Mouse (Mus musculus) lung, embryonic 14.5 days (tissue): ENCODE measurements at regions not wholly inside any gene's neighbourhood (a gene's known extent, or its start where the extent isn't known, plus 50 kb on each side); places are given as distances from the start of the nearest gene placed in this dataset.
A peak's percentile ranks its signal among the peaks of the same experiment; 100 is the strongest.

Source experiments
- ATAC-seq: fragments of 200-750 bp; cut with Nextera tagmentation; 2 replicates; pipeline ENCODE4 v1.8.0; 2017; ENCODE audit warnings: mild to moderate bottlenecking, moderate TSS enrichment, moderate library complexity; ENCODE audit not compliant: insufficient read depth
- DNase-seq: peaks from one replicate; pipeline ENCODE4 v3.0.0-alpha.2; 2015
- H3K27ac ChIP-seq: fragments of 300-500 bp; sonication (generic); 2 replicates; pipeline ENCODE4 v1.5.1; 2014; ENCODE audit warnings: low read depth, mild to moderate bottlenecking, moderate library complexity
- H3K27me3 ChIP-seq: fragments of 300-500 bp; sonication (generic); 2 replicates; pipeline ENCODE4 v1.6.1; 2014; ENCODE audit warnings: low read length, control low read depth; ENCODE audit not compliant: insufficient read depth
- H3K36me3 ChIP-seq: fragments of 300-500 bp; sonication (generic); 2 replicates; pipeline ENCODE4 v1.6.1; 2014; ENCODE audit warnings: control low read depth; ENCODE audit not compliant: insufficient read depth
- H3K4me1 ChIP-seq: fragments of 300-500 bp; sonication (generic); 2 replicates; pipeline ENCODE4 v1.6.1; 2014; ENCODE audit warnings: antibody characterized with exemption, control low read depth; ENCODE audit not compliant: insufficient read depth
- H3K4me2 ChIP-seq: fragments of 300-500 bp; sonication (generic); 2 replicates; pipeline ENCODE4 v1.6.1; 2014; ENCODE audit warnings: mild to moderate bottlenecking
- H3K4me3 ChIP-seq: fragments of 300-500 bp; sonication (generic); 2 replicates; pipeline ENCODE4 v1.5.1; 2014; ENCODE audit warnings: low read depth, low read length
- H3K9ac ChIP-seq: fragments of 300-500 bp; sonication (generic); 2 replicates; pipeline ENCODE4 v1.6.1; 2014
- H3K9me3 ChIP-seq: fragments of 300-500 bp; sonication (generic); 2 replicates; pipeline ENCODE4 v1.6.1; 2016; ENCODE audit warnings: low read depth, low read length, control low read depth
- CTCF ChIP-seq: IDR thresholded peaks from 2 replicates; pipeline ENCODE4 v1.5.1; 2016; ENCODE audit warnings: antibody characterized with exemption, low read depth
- WGBS: fragments of 180-500 bp; shearing (Covaris S2); extraction: QIAGEN DNeasy Blood & Tissue Kit; methylation state at CpG from one replicate; pipeline ENCODE4 v1.1.7; 2014; 5-methylcytosine and 5-hydroxymethylcytosine counted together

- Histone ChIP-seq H3K9me3 (no peaks in the 10 kb centered on the region), H3K36me3 (no peaks in the 10 kb centered on the region), H3K4me2 (no peak overlapping the region), H3K27me3 (no peaks in the 10 kb centered on the region), H3K27ac (no peak overlapping the region; the same call in 1 of the 2 replicates), H3K9ac (no peak overlapping the region), H3K4me3 (no peak overlapping the region), H3K4me1 (no peaks in the 10 kb centered on the region)
- WGBS: 55% methylated on average over 6 of the region's 6 CpGs
- peak; percentile 48 for DNase-seq
- 0 out of 2 replicates have a peak, but pooled peaks have one; percentile 11 for ATAC-seq
- TF ChIP-seq CTCF: no peak
Measured at GRCm38 (mm10) chr10:23610485-23610884, 176.6 kb downstream of the Rps12 start.

GRCm38 (mm10) chr10:23610046-23610445, 177.0 kb downstream of the Rps12 start:
- Histone ChIP-seq H3K36me3 (no peaks in the 10 kb centered on the region), H3K4me3 (no peak overlapping the region), H3K9me3 (no peaks in the 10 kb centered on the region), H3K27me3 (no peaks in the 10 kb centered on the region), H3K4me1 (no peaks in the 10 kb centered on the region), H3K27ac (no peak overlapping the region), H3K4me2 (no peak overlapping the region), H3K9ac (no peak overlapping the region)
- ATAC-seq (peak; percentile 17; the same call in 1 of the 2 replicates), DNase-seq (peak; percentile 70)
- WGBS: 40% methylated on average over 3 of the region's 3 CpGs
- TF ChIP-seq CTCF: no peak

- no peak for ATAC-seq
- Histone ChIP-seq H3K9ac (no peak overlapping the region), H3K9me3 (no peaks in the 10 kb centered on the region), H3K27me3 (no peaks in the 10 kb centered on the region), H3K4me3 (no peak overlapping the region), H3K27ac (no peak overlapping the region), H3K4me1 (no peaks in the 10 kb centered on the region), H3K36me3 (no peaks in the 10 kb centered on the region), H3K4me2 (no peak overlapping the region)
- 77% methylated on average over 18 of the region's 18 CpGs for WGBS
- no peak for TF ChIP-seq CTCF
- no peak for DNase-seq
Measured at GRCm38 (mm10) chr10:23609270-23609914, 177.7 kb downstream of the Rps12 start.

- WGBS: 20% methylated on average over 5 of the region's 5 CpGs
- H3K4me2 ChIP-seq: no peak overlapping the region
- DNase-seq: peak; percentile 66
- H3K27ac ChIP-seq: no peak overlapping the region
- H3K27me3 ChIP-seq: no peaks in the 10 kb centered on the region
- no peaks in the 10 kb centered on the region for H3K9me3 ChIP-seq
- no peak overlapping the region for H3K9ac ChIP-seq
- TF ChIP-seq CTCF: no peak
- H3K4me1 ChIP-seq: peaks cover 4% of the 10 kb centered on the region; the same call in 1 of the 2 replicates
- no peak overlapping the region for H3K4me3 ChIP-seq
- ATAC-seq: no peak
- H3K36me3 ChIP-seq: no peaks in the 10 kb centered on the region
Measured at GRCm38 (mm10) chr10:23600701-23601100, 186.4 kb downstream of the Rps12 start.

- WGBS: 52% methylated on average over 3 of the region's 3 CpGs
- DNase-seq (no peak), ATAC-seq (no peak)
- Histone ChIP-seq H3K36me3 (no peaks in the 10 kb centered on the region), H3K4me1 (peaks cover 4% of the 10 kb centered on the region; the same call in 1 of the 2 replicates), H3K27ac (no peak overlapping the region), H3K4me2 (no peak overlapping the region), H3K9me3 (no peaks in the 10 kb centered on the region), H3K4me3 (no peak overlapping the region), H3K27me3 (no peaks in the 10 kb centered on the region), H3K9ac (no peak overlapping the region)
- TF ChIP-seq CTCF: no peak
Measured at GRCm38 (mm10) chr10:23595541-23595940, 191.5 kb downstream of the Rps12 start.

- H3K27ac ChIP-seq: no peak overlapping the region
- H3K9ac ChIP-seq: no peak overlapping the region
- no peak for ATAC-seq
- H3K4me1 ChIP-seq: no peaks in the 10 kb centered on the region
- 65% methylated on average over 5 of the region's 5 CpGs for WGBS
- H3K4me3 ChIP-seq: no peak overlapping the region
- H3K9me3 ChIP-seq: no peaks in the 10 kb centered on the region
- no peak for DNase-seq
- TF ChIP-seq CTCF: no peak
- no peak overlapping the region for H3K4me2 ChIP-seq
- no peaks in the 10 kb centered on the region for H3K27me3 ChIP-seq
- H3K36me3 ChIP-seq: no peaks in the 10 kb centered on the region
Measured at GRCm38 (mm10) chr10:23580230-23580629, 206.8 kb downstream of the Rps12 start.

GRCm38 (mm10) chr10:23571013-23571412, 216.1 kb downstream of the Rps12 start:
- no peaks in the 10 kb centered on the region for H3K36me3 ChIP-seq
- no peak for TF ChIP-seq CTCF
- H3K4me1 ChIP-seq: no peaks in the 10 kb centered on the region
- no peaks in the 10 kb centered on the region for H3K9me3 ChIP-seq
- WGBS: 78% methylated on average over 4 of the region's 4 CpGs
- DNase-seq (no peak), ATAC-seq (no peak)
- H3K4me3 ChIP-seq: no peak overlapping the region
- H3K27ac ChIP-seq: no peak overlapping the region
- no peak overlapping the region for H3K4me2 ChIP-seq
- H3K9ac ChIP-seq: no peak overlapping the region
- H3K27me3 ChIP-seq: no peaks in the 10 kb centered on the region
